Mouse (Mus musculus): ENCODE measurements around the gene Wrap53. TPM values are rescaled to one million over a fixed set of nuclear protein-coding genes. Genes with fewer than 3 reads are reported as not detected.

Gene Wrap53
- total and polyA plus RNA-seq, 3 experiments: 18.5 to 24.5 TPM; not detected in 1

- TF ChIP-seq ETS1 (IDR thresholded peaks at IDR 0.05; ENCODE audit: low read depth, low read length): peak; percentile 87
- peak in 1 of 2 experiments; percentile 47; a peak in 1 of 4 replicates for TF ChIP-seq POLR2A (IDR thresholded peaks at IDR 0.05; ENCODE audit: control insufficient read depth in 1 of 2, insufficient read depth in 1 of 2, low read depth in 1 of 2, low read length in 2 of 2, poor library complexity in 1 of 2)
- no peak for TF ChIP-seq MEF2A (IDR thresholded peaks at IDR 0.05; ENCODE audit: extremely low read depth, insufficient replicate concordance, low read depth, low read length, poor library complexity, severe bottlenecking)
- TF ChIP-seq RCOR1 (IDR thresholded peaks at IDR 0.05; ENCODE audit: low read depth, low read length): peak; percentile 72
Measured at GRCm38 (mm10) chr11:69589207-69589834, 9.3 kb upstream of the Wrap53 start (continued).

- peak overlapping the region; percentile 26 for H3K9ac ChIP-seq (ENCODE audit: control insufficient read depth, low read depth, low read length, poor library complexity, severe bottlenecking)
- peaks cover 44% of the 10 kb centered on the region for H3K79me2 ChIP-seq (ENCODE audit: control insufficient read depth, insufficient read depth, low read length, poor library complexity)
- H3K4me1 ChIP-seq (ENCODE audit: control insufficient read depth in 1 of 2, insufficient read depth in 2 of 2, low read length in 2 of 2): peaks cover 16 to 60% of the 10 kb centered on the region in 2 experiments
- DNase-seq (ENCODE audit: low read depth, low spot score): peak; percentile 98
- H3K27me3 ChIP-seq (ENCODE audit: control insufficient read depth in 1 of 2, insufficient read depth in 2 of 2, low read length in 2 of 2): no peaks in the 10 kb centered on the region
- no peaks in the 10 kb centered on the region for H3K9me3 ChIP-seq (replicated peaks; ENCODE audit: insufficient read depth, low read length)
- H3K27ac ChIP-seq (ENCODE audit: control insufficient read depth, low read depth, low read length): peak overlapping the region; percentile 84
- peak overlapping the region in 1 of 2 experiments; percentile 11; a peak in 1 of 4 replicates for H3K4me3 ChIP-seq (ENCODE audit: control insufficient read depth in 1 of 2, insufficient read depth in 1 of 2, low read depth in 2 of 2, low read length in 2 of 2)
- H3K36me3 ChIP-seq (ENCODE audit: control insufficient read depth in 1 of 2, insufficient read depth in 2 of 2, low read length in 2 of 2): peaks cover 24 to 62% of the 10 kb centered on the region in 2 experiments
- TF ChIP-seq SMC3 (IDR thresholded peaks at IDR 0.05; ENCODE audit: low read depth, low read length) (no peak), MAFK (IDR thresholded peaks at IDR 0.05; ENCODE audit: borderline replicate concordance, low read depth, low read length) (no peak), BHLHE40 (IDR thresholded peaks at IDR 0.05; ENCODE audit: borderline replicate concordance, low read depth, low read length) (no peak), ZNF384 (IDR thresholded peaks at IDR 0.05; ENCODE audit: low read depth, low read length) (no peak), POLR2A (IDR thresholded peaks at IDR 0.05; ENCODE audit: control insufficient read depth in 1 of 2, insufficient read depth in 1 of 2, low read depth in 1 of 2, low read length in 2 of 2, poor library complexity in 1 of 2) (peak in 1 of 2 experiments; percentile 55; a peak in 2 of 4 replicates), MXI1 (IDR thresholded peaks at IDR 0.05; ENCODE audit: low read depth, low read length) (peak; percentile 85), POLR2AphosphoS2 (IDR thresholded peaks at IDR 0.05; ENCODE audit: low read length) (peak; percentile 55), NRF1 (IDR thresholded peaks at IDR 0.05; ENCODE audit: insufficient read depth, low read depth, low read length, poor library complexity, severe bottlenecking) (peak; percentile 54; the same call in 1 of the 2 replicates), USF2 (IDR thresholded peaks at IDR 0.05; ENCODE audit: borderline replicate concordance in 1 of 2, insufficient read depth in 1 of 2, low read depth in 1 of 2, low read length in 2 of 2) (no peak), POLR2AphosphoS5 (IDR thresholded peaks at IDR 0.05; ENCODE audit: borderline replicate concordance, low read depth, low read length) (no peak), MAZ (IDR thresholded peaks at IDR 0.05; ENCODE audit: low read depth, low read length) (no peak), ELF1 (IDR thresholded peaks at IDR 0.05; ENCODE audit: low read depth, low read length) (peak; percentile 56; the same call in 1 of the 2 replicates), NELFE (IDR thresholded peaks at IDR 0.05; ENCODE audit: low read depth, low read length) (peak; percentile 25), E2F4 (IDR thresholded peaks at IDR 0.05; ENCODE audit: borderline replicate concordance, low read depth, low read length) (no peak), UBTF (IDR thresholded peaks at IDR 0.05; ENCODE audit: borderline replicate concordance, insufficient read depth, low read depth, low read length) (no peak), MAX (IDR thresholded peaks at IDR 0.05; ENCODE audit: low read length) (no peak), ZC3H11A (IDR thresholded peaks at IDR 0.05; ENCODE audit: low read depth, low read length) (no peak), USF1 (IDR thresholded peaks at IDR 0.05; ENCODE audit: low read depth, low read length) (no peak), TCF12 (IDR thresholded peaks at IDR 0.05; ENCODE audit: low read depth, low read length) (peak; percentile 82), HCFC1 (IDR thresholded peaks at IDR 0.05; ENCODE audit: low read depth, low read length) (peak; percentile 65), CTCF (IDR thresholded peaks at IDR 0.05 in 2 of 3, conservative IDR thresholded peaks at IDR 0.05 in 1 of 3; ENCODE audit: control insufficient read depth in 1 of 3, insufficient read depth in 1 of 3, low read depth in 2 of 3, low read length in 3 of 3, poor library complexity in 1 of 3, severe bottlenecking in 1 of 3) (no peak), ZMIZ1 (IDR thresholded peaks at IDR 0.05; ENCODE audit: low read depth, low read length) (no peak; the same call in none of the 2 replicates), EP300 (IDR thresholded peaks at IDR 0.05; ENCODE audit: low read depth in 1 of 2, low read length in 2 of 2) (peak; percentile 71 to 83), JUND (IDR thresholded peaks at IDR 0.05; ENCODE audit: low read depth, low read length) (no peak), TAL1 (IDR thresholded peaks at IDR 0.05; ENCODE audit: low read length) (peak; percentile 87), ETS1 (IDR thresholded peaks at IDR 0.05; ENCODE audit: low read depth, low read length) (peak; percentile 94), MYC (IDR thresholded peaks at IDR 0.05; ENCODE audit: low read depth, low read length) (peak; percentile 81), SIN3A (IDR thresholded peaks at IDR 0.05; ENCODE audit: low read length) (peak; percentile 93), MEF2A (IDR thresholded peaks at IDR 0.05; ENCODE audit: extremely low read depth, insufficient replicate concordance, low read depth, low read length, poor library complexity, severe bottlenecking) (no peak), CHD1 (IDR thresholded peaks at IDR 0.05; ENCODE audit: low read depth, low read length) (no peak)
Measured at GRCm38 (mm10) chr11:69585718-69586325, 5.8 kb upstream of the Wrap53 start.

All from MEL (cell line).